Mouse (Mus musculus): Measurements from ENCODE around the gene Lao1.
"Not testable (repeated sequence)": the region's sequence is repeated elsewhere in the genome, so short reads cannot be mapped to it uniquely, and the experiment has no call there.

The Lao1 gene

GRCm38 (mm10) chr4:118961141-118961628, at the start of gene Lao1:
Lao1 (plus strand) TSS chr4:118961578.
- DNase-seq (ENCODE audit: low spot score), result no peak

GRCm38 (mm10) chr4:118917365-118917764, 44.0 kb upstream of the Lao1 start, which contains the start of gene Olfr1329:
Olfr1329 (minus strand) TSS chr4:118917465.
- DNase-seq (ENCODE audit: low spot score), result not testable (repeated sequence)

GRCm38 (mm10) chr4:118931326-118931725, 30.1 kb upstream of the Lao1 start:
- DNase-seq (ENCODE audit: low spot score), result not testable (repeated sequence)

GRCm38 (mm10) chr4:118938512-118938911, 22.9 kb upstream of the Lao1 start, which contains the start of gene Olfr1328:
Olfr1328 (minus strand) TSS chr4:118938612.
- DNase-seq (ENCODE audit: low spot score), result no peak

GRCm38 (mm10) chr4:118958812-118959211, 2.6 kb upstream of the Lao1 start:
- DNase-seq (ENCODE audit: low spot score), result no peak

GRCm38 (mm10) chr4:118967711-118968110, 6.3 kb downstream of the Lao1 start:
- no peak for DNase-seq (ENCODE audit: low spot score)

GRCm38 (mm10) chr4:118973281-118973680, 11.9 kb downstream of the Lao1 start:
- no peak for DNase-seq (ENCODE audit: low spot score)

- DNase-seq (ENCODE audit: low spot score), result no peak
Measured at GRCm38 (mm10) chr4:118985291-118985690, 23.9 kb downstream of the Lao1 start.

GRCm38 (mm10) chr4:118988535-118988934, 27.2 kb downstream of the Lao1 start:
- DNase-seq (ENCODE audit: low spot score), result no peak

GRCm38 (mm10) chr4:118989331-118989730, 28.0 kb downstream of the Lao1 start:
- DNase-seq (ENCODE audit: low spot score), result no peak

GRCm38 (mm10) chr4:118991797-118992196, 30.4 kb downstream of the Lao1 start:
- DNase-seq (ENCODE audit: low spot score), result no peak

- no peak for DNase-seq (ENCODE audit: low spot score)
Measured at GRCm38 (mm10) chr4:118997127-118997542, 35.8 kb downstream of the Lao1 start.

- no peak for DNase-seq (ENCODE audit: low spot score)
Measured at GRCm38 (mm10) chr4:118999691-119000486, 38.5 kb downstream of the Lao1 start.

GRCm38 (mm10) chr4:119001696-119002095, 40.3 kb downstream of the Lao1 start:
- DNase-seq (ENCODE audit: low spot score), result no peak

- DNase-seq (ENCODE audit: low spot score), result no peak
Measured at GRCm38 (mm10) chr4:119002512-119002911, 41.1 kb downstream of the Lao1 start.

GRCm38 (mm10) chr4:119004178-119004577, 42.8 kb downstream of the Lao1 start:
- DNase-seq (ENCODE audit: low spot score), result no peak

- DNase-seq (ENCODE audit: low spot score), result peak; percentile 80
Measured at GRCm38 (mm10) chr4:119004613-119005339, 43.4 kb downstream of the Lao1 start.

- DNase-seq (ENCODE audit: low spot score), result no peak
Measured at GRCm38 (mm10) chr4:119007602-119008001, 46.2 kb downstream of the Lao1 start.

- DNase-seq (ENCODE audit: low spot score), result no peak
Measured at GRCm38 (mm10) chr4:119008476-119008875, 47.1 kb downstream of the Lao1 start.

- DNase-seq (ENCODE audit: low spot score), result no peak
Measured at GRCm38 (mm10) chr4:119009814-119010213, 48.4 kb downstream of the Lao1 start.

GRCm38 (mm10) chr4:119011050-119011680, 49.8 kb downstream of the Lao1 start:
- DNase-seq (ENCODE audit: low spot score), result no peak

- no peak for DNase-seq (ENCODE audit: low spot score)
Measured at GRCm38 (mm10) chr4:119013031-119013430, 51.7 kb downstream of the Lao1 start.

Data from urinary bladder, postnatal 10 days (tissue).